Mouse (Mus musculus): ENCODE results near the gene Plekhf1.

Gene Plekhf1

GRCm38 (mm10) chr7:38218631-38219367 lies 9.0 kb downstream of the Plekhf1 start:
- DNase-seq (ENCODE audit: low read depth, low spot score), result no peak

GRCm38 (mm10) chr7:38217417-38218171 lies 10.2 kb downstream of the Plekhf1 start:
- DNase-seq (ENCODE audit: low read depth, low spot score), result peak; percentile 95

GRCm38 (mm10) chr7:38215697-38216096 lies 12.1 kb downstream of the Plekhf1 start:
- DNase-seq (ENCODE audit: low read depth, low spot score), result no peak

DNA sequence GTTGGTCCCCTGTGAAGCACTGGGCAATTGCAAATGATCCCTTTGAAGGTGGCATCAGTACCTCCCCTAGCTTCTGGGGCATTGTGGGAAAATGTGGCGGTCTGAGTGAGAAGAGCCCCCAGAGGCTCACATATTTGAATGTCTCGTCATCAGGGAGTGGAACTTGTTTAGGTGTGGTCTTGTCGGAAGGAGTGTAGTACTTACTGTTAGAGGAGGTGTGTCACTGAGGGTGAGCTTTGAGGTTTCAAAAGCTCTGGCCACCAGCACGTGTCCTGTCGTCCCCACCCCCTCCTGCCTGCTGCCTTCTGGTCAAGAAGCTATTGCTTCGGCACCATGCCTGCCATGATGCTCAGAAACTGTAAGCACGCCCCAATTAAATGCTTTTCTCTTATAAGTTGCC lies 12.5 kb downstream of the Plekhf1 start:
- DNase-seq (ENCODE audit: low read depth, low spot score), result no peak

GRCm38 (mm10) chr7:38214473-38215214 lies 13.2 kb downstream of the Plekhf1 start:
- DNase-seq (ENCODE audit: low read depth, low spot score), result no peak

DNA sequence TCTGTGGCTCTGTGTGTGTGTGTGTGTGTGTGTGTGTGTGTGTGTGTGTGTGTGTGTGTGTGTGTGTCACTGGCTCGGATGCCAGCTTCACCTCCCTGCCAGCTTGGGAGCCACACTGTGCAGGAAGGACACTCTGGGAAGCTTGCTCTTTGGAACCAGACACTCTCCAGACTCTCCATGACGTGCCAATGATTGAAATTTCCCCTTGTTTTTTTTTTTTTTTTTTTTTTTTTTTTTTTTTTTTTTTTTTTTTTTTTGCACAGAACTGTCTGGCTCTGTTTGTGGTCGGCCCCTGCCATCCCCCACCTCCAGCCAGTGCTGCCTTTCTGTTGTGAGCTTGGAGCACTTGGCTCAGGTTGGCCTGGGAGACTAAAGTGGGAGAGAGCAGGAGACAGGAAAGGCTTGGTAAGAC lies 15.2 kb downstream of the Plekhf1 start:
- no peak for DNase-seq (ENCODE audit: low read depth, low spot score)

DNA sequence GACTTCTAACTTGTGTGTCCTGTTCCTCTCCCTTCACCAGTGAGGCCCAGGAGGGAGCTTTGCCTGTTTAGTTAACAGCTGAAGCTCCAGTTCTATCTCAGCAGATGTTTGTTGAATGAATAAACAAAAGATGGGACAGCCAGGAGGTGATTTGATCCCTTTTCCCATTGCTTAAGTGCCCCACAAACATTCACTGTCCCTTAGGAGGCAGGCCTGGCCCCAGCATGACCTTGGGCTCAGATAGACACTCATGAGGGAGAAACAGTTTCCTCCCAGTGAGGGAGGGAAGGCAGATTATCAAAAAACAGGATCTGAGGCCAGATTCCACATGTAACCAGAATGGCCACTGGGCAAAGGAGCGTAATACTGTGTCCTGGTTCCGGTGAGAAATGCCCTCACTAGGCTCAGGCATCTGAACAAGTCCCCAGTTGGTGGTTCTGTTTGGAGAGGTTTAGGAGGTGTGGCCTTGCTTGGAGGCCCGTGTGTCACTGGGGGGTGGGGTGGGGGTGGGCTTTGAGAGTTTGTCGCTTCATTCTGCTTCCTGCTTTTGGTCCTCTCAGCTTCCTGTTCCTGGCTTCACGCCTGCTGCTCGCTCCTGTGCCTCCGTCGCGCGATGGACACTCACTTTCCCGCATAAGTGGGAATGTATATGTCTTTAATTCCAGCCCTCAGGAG lies 18.2 kb downstream of the Plekhf1 start:
- peak; percentile 70 for DNase-seq (ENCODE audit: low read depth, low spot score)

GRCm38 (mm10) chr7:38208969-38209368 lies 18.8 kb downstream of the Plekhf1 start:
- no peak for DNase-seq (ENCODE audit: low read depth, low spot score)

- no peak for DNase-seq (ENCODE audit: low read depth, low spot score)
Measured at GRCm38 (mm10) chr7:38206564-38206963, 21.3 kb downstream of the Plekhf1 start.

DNA sequence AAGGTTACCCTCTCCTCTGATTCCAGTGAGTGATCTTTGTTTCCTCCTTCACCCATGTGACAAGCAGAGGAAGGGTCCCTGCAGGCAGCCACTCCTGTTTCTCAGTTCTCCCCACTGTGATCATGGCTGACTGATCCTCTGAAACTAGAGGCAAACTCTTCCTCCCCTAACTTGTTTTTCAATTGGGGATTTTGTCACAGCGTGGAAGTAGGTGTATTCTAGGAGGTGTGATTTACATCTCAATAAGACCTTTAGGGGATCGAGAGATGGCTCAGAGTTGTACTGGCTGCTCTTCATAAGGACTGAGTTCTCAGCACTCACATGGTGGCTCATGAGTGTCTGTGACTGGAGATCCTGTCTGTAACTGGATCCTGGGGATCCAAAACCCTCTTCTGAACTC lies 22.0 kb downstream of the Plekhf1 start:
- no peak for DNase-seq (ENCODE audit: low read depth, low spot score)

GRCm38 (mm10) chr7:38204314-38204713 lies 23.5 kb downstream of the Plekhf1 start:
- no peak for DNase-seq (ENCODE audit: low read depth, low spot score)

GRCm38 (mm10) chr7:38201290-38201658 lies 26.5 kb downstream of the Plekhf1 start:
- no peak for DNase-seq (ENCODE audit: low read depth, low spot score)

DNA sequence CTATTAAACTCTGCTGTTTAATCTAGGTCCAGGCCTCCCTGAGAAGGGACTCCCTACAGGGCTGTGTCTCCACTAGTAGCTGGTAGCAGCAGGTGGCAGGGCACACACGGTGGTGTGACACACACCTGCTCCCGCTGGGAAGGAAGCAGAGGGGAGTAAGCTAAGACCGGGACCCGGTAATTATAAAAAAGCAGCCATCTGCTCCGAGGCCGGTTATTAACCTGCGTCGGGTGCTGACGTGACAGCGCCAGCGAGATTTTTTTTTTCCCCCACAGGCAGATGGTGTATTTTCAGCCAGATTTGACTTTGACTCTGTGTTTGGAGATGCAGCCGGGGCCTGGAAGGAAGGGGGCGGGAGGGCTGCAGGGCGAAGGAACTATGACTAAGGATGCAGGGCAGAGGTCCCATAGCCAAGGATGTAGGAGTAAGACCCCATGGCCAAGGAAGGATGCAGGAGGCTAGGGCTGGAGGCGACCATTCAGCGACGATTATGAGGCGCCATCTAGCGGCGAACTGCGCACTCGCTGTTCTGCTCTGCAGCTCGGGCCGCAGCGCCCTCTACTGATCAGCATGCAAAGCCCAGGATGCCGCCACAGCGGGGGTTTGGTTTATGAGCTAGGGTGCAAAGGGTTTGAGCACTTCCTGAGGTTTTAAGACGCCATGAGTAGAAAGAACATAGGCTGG lies 27.1 kb downstream of the Plekhf1 start:
- peak; percentile 72 for DNase-seq (ENCODE audit: low read depth, low spot score)

GRCm38 (mm10) chr7:38199907-38200605 lies 27.8 kb downstream of the Plekhf1 start:
- DNase-seq (ENCODE audit: low read depth, low spot score), result no peak

DNA sequence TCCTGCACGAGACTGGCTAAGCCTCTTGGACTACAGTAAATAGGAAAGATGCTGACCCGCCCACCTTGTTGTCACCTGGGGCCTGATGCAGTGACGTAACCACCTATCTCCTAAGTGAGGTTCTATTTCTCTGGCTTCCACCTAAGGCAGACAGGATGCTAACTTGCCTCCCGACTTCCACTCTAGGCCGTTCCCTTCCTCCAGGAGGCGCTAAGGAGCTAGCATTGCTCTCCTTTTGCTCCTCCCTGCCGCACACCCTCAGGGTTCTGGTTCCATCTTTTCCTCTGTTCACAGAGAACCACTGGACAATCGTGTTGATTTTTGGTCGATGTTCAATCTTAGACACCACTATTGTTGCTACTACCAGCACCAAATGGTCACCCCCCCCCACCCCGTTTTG lies 36.2 kb downstream of the Plekhf1 start:
- DNase-seq (ENCODE audit: low read depth, low spot score), result no peak

DNA sequence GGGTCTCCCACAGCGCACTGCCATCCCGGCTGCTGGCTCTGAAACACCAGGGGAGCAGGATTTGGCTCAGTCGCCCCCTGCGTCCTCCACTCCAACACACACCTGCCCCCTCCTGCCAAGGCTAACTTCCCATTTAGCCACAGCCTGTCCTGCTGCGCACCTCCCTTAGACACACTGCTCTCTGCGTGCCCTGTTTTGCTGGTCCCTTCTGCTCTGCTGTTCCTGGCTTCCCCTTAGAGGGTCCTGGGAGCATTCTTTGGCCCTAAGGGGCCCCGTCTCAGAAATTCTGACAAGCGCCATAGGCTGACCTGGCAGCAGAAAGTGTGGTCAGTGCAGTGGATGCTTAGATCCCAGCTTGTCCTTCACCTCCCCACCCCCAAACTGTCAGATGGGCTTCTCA lies 36.7 kb downstream of the Plekhf1 start:
- no peak for DNase-seq (ENCODE audit: low read depth, low spot score)

DNA sequence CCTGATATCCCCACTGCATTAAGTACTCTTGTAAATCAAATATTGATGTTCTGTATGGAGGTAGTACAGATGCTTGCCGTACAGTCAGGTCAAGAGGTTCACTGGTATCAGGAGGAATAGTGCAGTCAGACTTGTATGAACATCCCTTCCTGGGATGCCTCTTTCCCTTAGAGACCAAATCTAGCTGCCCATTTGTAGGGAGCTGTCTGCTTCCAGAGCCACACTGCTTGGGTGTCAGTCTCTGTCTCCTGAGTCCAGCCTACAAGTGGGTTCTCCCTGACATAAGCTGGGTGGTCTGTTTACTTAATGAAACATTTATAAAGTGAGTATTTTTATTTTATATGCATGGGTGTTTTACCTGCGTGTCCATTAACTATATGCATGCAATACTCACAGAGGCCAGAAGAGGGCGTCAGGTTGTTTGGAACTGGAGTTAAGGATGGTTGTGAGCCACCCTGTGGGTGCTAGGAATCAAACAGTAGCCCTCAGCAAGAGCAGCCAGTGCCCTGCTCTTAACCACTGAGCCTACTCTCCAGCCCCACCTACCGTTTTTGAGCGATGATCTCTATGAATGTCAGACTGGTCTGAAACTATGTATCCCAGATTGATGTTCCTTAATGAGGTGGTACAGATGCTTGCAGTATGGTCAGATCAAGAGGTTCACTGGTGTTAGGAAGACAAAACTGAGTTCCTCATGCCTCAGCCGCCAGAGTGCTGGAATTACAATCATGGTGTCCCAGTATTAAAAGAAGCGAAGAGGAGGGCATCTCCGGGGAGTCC lies 37.6 kb downstream of the Plekhf1 start:
- no peak for DNase-seq (ENCODE audit: low read depth, low spot score)

GRCm38 (mm10) chr7:38189136-38189982 lies 38.5 kb downstream of the Plekhf1 start:
- DNase-seq (ENCODE audit: low read depth, low spot score), result no peak

Measured in skeletal muscle tissue, adult 2 months (tissue).